Mouse (Mus musculus) kidney, adult 2 months (tissue): ENCODE data around the gene Snx29.

Experiments used
- CTCF ChIP-seq: fragments of 200-500 bp; conservative IDR thresholded peaks from 2 replicates; pipeline ENCODE4 v1.5.1; 2011; ENCODE audit warnings: low read depth, mild to moderate bottlenecking, control low read depth, low read length, moderate library complexity, mixed read lengths; ENCODE audit not compliant: insufficient read depth, insufficient read length
- POLR2A ChIP-seq: fragments of 200-500 bp; IDR thresholded peaks from one replicate; pipeline ENCODE4 v1.6.1; 2011; ENCODE audit warnings: low read depth, low read length, control low read depth

GRCm38 (mm10) chr16:11645668-11646067 lies 323.0 kb downstream of the Snx29 start:
- TF ChIP-seq CTCF (no peak), POLR2A (no peak)
